Mouse (Mus musculus): ENCODE measurements at regions not wholly inside any gene's neighbourhood (a gene's known extent, or its start where the extent isn't known, plus 50 kb on each side); places are given as distances from the start of the nearest gene placed in this dataset.
A peak's percentile ranks its signal among the peaks of the same experiment; 100 is the strongest.
"Not testable (repeated sequence)": the region's sequence is repeated elsewhere in the genome, so short reads cannot be mapped to it uniquely, and the experiment has no call there.

DNA sequence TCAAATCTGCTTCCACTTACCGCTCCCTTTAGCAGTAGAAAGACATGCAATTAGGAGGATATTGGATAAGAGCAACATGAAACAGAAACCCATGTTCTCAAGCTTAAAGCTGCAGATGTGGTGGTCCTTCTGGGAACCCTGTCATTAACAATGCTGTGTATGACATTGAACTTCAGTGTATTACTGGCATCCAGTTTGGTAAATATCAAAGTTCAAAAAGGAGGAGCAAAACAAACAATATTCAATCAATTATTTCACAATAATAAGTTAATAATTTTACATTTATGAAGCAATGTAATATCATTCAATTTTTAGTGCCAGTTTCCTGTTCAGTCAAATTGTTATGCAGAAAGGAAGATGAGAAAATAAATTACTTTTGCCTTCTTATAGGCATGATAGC lies 160.3 kb upstream of the Cfhr2 start:
- Histone ChIP-seq H3K4me3 (ENCODE audit: low read length) (no peak overlapping the region), H3K4me2 (ENCODE audit: low read length) (no peak overlapping the region), H3K36me3 (ENCODE audit: control insufficient read depth, insufficient read depth, low read length) (no peaks in the 10 kb centered on the region), H3K27me3 (replicated peaks; ENCODE audit: control insufficient read depth, insufficient read depth, low read length) (no peaks in the 10 kb centered on the region), H3K4me1 (ENCODE audit: control insufficient read depth, insufficient read depth, low read depth, low read length) (no peaks in the 10 kb centered on the region), H3K27ac (ENCODE audit: low read depth, low read length) (no peak overlapping the region), H3K9ac (ENCODE audit: low read depth, low read length) (no peak overlapping the region), H3K9me3 (ENCODE audit: control insufficient read depth, low read length) (no peaks in the 10 kb centered on the region)
- ATAC-seq, result no peak
- WGBS, result 95% methylated on average over 1 of the region's 1 CpGs

DNA sequence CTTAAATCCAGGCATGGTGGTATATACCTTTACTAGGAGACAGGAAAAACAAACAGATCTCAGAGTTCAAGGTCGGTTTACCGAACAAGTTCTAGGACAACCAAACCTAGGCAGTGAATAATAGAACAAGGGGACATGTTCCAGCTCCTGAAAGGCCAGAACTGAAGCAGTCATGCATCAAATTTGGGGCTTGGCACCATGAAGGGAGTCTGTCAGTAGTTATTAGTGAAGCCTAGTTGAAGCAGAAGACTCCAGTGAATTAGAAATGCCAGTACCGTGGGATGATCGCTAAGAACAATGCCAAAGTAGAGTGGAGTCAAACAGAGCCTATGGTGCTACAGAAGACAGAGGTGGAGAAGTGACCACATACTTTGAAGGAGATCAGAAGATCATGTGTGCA lies 127.5 kb upstream of the Cfhr2 start:
- no peaks in the 10 kb centered on the region for H3K27me3 ChIP-seq (replicated peaks; ENCODE audit: control insufficient read depth, insufficient read depth, low read length)
- no peaks in the 10 kb centered on the region for H3K36me3 ChIP-seq (ENCODE audit: control insufficient read depth, insufficient read depth, low read length)
- H3K27ac ChIP-seq (ENCODE audit: low read depth, low read length), result no peak overlapping the region
- ATAC-seq, result peak; percentile 40; the same call in 1 of the 2 replicates
- no peak overlapping the region for H3K4me2 ChIP-seq (ENCODE audit: low read length)
- no peak overlapping the region for H3K9ac ChIP-seq (ENCODE audit: low read depth, low read length)
- no peak overlapping the region for H3K4me3 ChIP-seq (ENCODE audit: low read length)
- H3K4me1 ChIP-seq (ENCODE audit: control insufficient read depth, insufficient read depth, low read depth, low read length), result no peaks in the 10 kb centered on the region
- H3K9me3 ChIP-seq (ENCODE audit: control insufficient read depth, low read length), result no peaks in the 10 kb centered on the region
- WGBS, result 78% methylated on average over 4 of the region's 4 CpGs

DNA sequence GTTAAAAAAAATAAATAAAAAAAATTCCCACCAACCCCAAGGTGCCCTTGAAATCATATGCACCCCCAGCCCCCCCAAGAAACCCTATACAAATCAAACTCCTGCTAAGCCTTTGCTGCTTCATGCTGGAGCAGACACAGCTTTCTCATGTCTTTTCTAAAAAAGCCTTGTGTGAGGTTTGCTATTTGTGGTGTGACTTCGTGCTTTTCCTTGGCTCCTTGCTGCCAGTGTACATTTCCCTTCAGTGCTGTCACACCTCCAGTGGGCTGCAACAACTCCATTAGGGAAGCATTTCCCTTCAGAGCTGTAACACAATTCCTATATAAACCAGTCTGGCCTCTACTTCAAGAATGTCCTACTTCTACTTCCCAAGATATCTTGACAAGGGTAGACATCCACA lies 93.3 kb upstream of the Cfhr2 start:
- ATAC-seq, result no peak
- H3K4me2 ChIP-seq (ENCODE audit: low read length), result no peak overlapping the region
- no peaks in the 10 kb centered on the region for H3K36me3 ChIP-seq (ENCODE audit: control insufficient read depth, insufficient read depth, low read length)
- no peaks in the 10 kb centered on the region for H3K27me3 ChIP-seq (replicated peaks; ENCODE audit: control insufficient read depth, insufficient read depth, low read length)
- H3K9ac ChIP-seq (ENCODE audit: low read depth, low read length), result no peak overlapping the region
- H3K27ac ChIP-seq (ENCODE audit: low read depth, low read length), result no peak overlapping the region
- no peaks in the 10 kb centered on the region for H3K9me3 ChIP-seq (ENCODE audit: control insufficient read depth, low read length)
- 82% methylated on average over 1 of the region's 1 CpGs for WGBS
- H3K4me1 ChIP-seq (ENCODE audit: control insufficient read depth, insufficient read depth, low read depth, low read length), result no peaks in the 10 kb centered on the region
- H3K4me3 ChIP-seq (ENCODE audit: low read length), result no peak overlapping the region

DNA sequence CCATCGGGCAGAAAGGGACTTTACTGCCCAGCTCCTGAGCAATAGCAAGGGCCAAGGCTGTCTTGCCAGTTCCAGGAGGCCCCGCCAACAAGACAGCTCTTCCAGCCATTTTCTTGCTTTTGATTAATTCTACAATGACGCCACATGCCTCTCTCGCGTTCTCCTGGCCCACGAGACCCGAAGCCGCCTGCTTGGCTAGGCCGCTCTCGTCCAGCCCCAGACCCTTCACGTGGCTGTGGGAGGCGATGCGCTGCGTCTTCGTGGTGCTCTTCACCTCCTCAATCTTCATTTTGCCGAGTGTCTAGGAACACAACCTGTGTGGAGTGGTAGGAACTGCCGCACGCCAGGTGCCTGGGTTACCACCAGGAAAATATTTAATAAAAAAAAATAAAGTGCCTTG lies 70.8 kb upstream of the Cfhr2 start:
- H3K27me3 ChIP-seq (replicated peaks; ENCODE audit: control insufficient read depth, insufficient read depth, low read length); H3K9me3 ChIP-seq (ENCODE audit: control insufficient read depth, low read length); H3K4me1 ChIP-seq (ENCODE audit: control insufficient read depth, insufficient read depth, low read depth, low read length); H3K4me2 ChIP-seq (ENCODE audit: low read length); H3K9ac ChIP-seq (ENCODE audit: low read depth, low read length); H3K4me3 ChIP-seq (ENCODE audit: low read length); H3K36me3 ChIP-seq (ENCODE audit: control insufficient read depth, insufficient read depth, low read length); ATAC-seq; H3K27ac ChIP-seq (ENCODE audit: low read depth, low read length): not testable (repeated sequence)
- 94% methylated on average over 16 of the region's 18 CpGs for WGBS

Data from hindbrain, embryonic 16.5 days (tissue).